Mouse (Mus musculus) gastrocnemius, postnatal 4 days (tissue): ENCODE results near the gene Kif18b. TPM values are rescaled to one million over a fixed set of nuclear protein-coding genes. Genes with fewer than 3 reads are reported as not detected.

Source experiments
- DNase-seq, 2 experiments: peaks; one replicate each; pipeline ENCODE4 v3.0.0; 2021 to 2022; ENCODE audit warnings: low spot score in 2 of 2, mixed read lengths in 2 of 2
- total RNA-seq, 2 experiments: library from RNA; stranded (reverse); gene quantifications; 2 replicates each; pipeline ENCODE4 v1.2.3; 2021

Gene Kif18b
- total RNA-seq, 2 experiments from 2014 or later = 9.5 to 10.5 TPM

DNA sequence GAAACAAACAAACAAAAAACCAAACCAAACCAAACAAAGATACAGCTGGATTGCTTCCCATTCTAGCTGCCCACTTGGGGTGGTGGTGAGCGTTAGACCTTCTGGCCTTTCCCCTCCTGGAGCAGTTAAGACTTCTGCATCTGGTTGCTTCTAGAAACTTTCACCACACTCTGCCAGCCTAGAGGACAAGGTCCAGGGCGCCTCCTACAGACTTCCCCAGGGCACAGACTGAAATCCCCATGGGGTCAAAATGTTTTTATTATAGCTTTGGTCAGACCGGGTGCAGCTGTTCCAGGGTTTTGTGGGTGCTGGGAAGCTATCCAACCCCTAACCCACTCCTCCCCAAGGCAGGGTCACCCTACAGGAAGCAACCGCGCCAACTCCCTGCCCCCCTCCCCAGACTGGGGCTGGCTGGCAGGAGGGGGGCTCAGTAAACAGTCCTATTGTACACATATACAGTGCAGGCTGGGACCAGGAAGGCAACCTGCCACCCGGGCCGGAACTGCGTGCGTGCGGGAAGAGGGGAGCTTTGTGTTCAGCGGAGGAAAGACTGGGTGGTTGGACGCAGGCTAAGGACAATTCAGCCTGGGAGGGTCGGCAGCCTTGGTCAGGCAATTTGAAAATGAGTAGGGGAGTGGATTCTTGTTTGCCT lies 14.2 kb upstream of the Kif18b start:
- no peak for DNase-seq

DNA sequence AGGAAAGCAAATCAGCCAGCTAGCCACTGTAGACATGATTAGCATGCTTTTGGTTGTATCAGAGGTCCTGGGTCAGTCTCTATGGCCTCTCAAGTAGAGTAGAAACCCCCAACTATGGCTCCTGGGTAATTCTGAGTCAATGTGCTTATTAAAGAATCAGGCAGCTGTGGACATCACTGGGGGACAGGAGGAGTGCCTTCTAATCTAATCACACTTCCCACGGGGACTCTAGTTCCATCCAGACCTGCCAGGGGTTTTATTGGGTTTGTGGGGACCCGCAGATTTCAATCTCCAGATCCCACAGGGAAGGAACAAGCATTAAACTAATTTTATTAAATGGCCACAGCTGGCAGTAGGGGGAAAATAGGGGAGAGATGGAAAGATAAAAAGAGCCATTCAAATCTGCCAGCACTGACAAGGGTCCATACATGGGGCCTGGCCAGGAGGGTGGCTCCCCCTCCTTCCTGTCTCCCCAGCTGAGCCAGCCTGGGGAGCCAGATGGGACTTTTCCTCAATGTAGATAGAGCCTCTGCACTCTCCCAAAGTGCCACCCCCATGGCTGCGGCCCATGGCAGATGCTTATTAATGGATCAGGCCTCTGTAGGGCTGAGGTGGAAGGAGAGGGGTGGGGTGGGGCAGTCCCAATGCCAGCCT lies 12.7 kb upstream of the Kif18b start:
- DNase-seq = no peak

DNA sequence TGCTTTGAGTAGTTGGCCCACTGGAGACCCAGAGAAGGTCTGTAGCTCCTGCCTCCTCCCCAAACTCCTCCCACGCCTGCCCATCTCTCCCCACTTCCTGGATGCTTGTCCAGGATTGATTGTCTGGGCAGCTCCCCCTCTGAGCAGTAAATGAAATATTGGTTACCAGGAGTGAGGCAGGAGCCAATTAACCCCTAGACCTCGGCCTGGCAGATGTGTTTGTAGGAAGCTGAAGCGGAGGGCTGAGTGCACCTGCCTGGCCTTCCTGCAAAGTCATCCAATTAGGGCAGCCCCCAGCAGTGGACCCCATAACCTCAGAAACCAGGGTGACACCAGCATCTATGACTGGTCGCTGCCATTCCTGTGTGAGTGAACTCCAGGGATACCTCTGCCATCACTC lies 11.3 kb upstream of the Kif18b start:
- no peak for DNase-seq

DNA sequence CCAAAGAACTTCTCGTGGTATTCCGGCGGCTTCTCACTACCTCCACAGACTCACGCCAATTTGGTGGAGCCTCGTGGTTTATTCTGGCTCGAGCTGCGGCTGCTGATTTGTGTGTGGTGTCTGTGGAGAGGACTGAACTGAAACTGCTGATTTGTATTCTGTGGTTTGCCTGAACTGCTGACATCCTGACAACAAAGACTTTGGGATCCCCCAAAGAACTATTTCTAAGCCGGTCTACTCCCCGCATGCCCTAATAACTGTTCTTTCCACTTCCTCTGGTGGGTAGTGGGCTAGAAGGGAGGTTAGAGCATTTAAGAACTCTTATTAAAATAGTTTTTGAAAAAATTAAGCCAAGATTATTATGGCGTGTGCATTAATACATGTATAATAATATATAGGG lies 5.7 kb upstream of the Kif18b start:
- DNase-seq = no peak

GRCm38 (mm10) chr11:102925351-102925717 lies 410 bp upstream of the Kif18b start:
- DNase-seq = peak in 1 of 2 experiments; percentile 52

DNA sequence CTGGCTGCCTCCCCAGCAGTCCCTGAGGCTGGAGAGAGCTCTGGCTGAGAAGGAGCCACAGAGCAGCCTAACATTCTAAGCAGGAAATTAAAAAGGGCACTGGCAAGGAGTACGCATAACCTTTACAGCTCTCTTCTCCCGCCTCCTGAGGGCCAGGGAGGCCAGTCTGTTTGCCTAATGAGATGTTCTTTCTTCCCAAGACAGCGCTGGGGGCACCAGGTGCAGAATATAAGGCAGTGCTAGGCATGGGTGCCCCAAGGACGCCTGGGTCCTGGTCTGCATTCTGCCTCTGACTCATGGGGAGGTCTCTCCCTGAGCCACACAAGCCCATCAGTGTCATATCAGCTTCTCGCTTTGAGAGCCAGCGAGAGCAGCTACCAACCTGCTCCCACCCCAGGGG lies 3.4 kb downstream of the Kif18b start:
- DNase-seq = no peak

- no peak for DNase-seq
Measured at GRCm38 (mm10) chr11:102918077-102918476, 6.8 kb downstream of the Kif18b start.

- no peak for DNase-seq
Measured at GRCm38 (mm10) chr11:102915380-102915779, 9.5 kb downstream of the Kif18b start.

DNA sequence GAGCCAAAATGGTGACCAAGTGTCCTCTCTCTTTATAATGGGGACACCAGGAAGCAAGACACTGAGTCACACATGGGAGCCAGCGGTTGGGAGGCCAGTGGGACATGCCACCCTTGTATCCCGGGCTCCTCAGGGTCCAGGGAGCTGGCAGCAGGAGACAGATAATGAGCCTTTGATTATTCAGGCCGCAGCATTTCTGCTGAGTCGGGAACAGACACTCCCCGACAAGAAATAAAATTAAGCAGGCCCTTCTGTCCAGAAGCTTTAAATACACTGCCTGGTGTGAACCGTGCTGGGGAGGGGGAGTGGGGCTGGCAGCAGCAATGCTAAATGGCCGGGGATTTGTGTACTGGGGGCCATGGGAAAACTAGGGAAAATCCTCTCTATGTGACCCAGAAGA lies 13.5 kb downstream of the Kif18b start:
- DNase-seq = no peak

DNA sequence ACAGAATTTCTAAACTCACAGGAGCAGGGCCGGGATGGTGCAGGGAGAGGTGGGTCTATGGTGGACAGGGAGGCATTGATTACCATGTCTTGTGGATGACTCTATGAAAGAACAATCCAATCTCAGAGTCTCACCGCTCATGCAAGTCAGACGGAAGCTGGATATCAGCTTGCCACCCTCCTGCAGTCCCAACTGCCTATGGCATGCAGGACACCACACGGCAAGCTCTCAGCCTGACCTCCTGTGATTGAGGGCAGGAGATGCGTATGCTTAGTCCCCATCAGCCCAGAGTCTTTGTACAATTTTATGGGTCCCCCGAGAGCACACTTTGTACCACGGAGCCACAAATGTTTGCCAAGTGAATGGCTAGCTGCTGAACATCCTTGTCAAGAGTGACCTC lies 21.3 kb downstream of the Kif18b start:
- no peak for DNase-seq

DNA sequence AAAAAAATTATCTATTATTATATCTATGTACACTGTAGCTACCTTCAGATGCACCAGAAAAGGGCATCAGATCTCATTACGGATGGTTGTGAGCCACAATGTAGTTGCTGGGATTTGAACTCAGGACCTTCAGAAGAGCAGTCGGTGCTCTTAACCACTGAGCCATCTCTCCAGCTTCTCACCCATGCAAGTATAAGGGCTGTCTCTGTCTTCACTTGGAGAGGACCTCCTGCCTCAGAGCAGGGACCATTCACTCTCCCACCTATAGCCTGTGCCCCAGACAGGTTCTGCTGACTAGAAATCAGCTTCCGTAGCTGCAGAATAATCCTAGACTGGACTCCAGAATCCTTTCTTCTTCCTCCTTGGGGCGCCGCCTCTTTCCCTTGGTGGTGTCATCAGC lies 22.8 kb downstream of the Kif18b start:
- DNase-seq = no peak

- no peak for DNase-seq
Measured at GRCm38 (mm10) chr11:102901199-102901598, 23.7 kb downstream of the Kif18b start.

DNA sequence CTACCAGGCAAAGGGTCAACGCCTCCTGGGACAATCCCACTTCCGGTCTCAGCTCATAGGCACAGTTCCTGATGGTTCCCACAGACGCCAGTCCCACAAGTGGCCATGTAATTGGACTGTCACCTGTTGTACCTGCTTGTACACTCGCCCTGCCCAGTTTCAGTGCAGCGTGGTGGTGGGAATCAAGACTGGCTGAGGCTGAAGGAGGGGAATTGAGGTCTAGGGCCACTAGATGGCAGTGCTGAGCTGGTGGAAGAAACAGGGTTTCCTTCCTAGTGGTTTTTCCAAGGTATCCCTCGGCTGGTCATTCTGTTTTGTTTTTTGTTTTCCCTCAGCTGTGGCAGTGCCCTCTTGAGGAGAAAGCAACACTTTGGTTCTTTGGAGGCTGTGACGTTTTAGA lies 24.2 kb downstream of the Kif18b start, which contains the start of gene Gfap:
Gene Gfap, minus strand, starts transcription at position 150 of the 400 bp plus-strand sequence.
- DNase-seq = peak; percentile 72 to 82

GRCm38 (mm10) chr11:102898408-102898807 lies 26.5 kb downstream of the Kif18b start:
- no peak for DNase-seq

DNA sequence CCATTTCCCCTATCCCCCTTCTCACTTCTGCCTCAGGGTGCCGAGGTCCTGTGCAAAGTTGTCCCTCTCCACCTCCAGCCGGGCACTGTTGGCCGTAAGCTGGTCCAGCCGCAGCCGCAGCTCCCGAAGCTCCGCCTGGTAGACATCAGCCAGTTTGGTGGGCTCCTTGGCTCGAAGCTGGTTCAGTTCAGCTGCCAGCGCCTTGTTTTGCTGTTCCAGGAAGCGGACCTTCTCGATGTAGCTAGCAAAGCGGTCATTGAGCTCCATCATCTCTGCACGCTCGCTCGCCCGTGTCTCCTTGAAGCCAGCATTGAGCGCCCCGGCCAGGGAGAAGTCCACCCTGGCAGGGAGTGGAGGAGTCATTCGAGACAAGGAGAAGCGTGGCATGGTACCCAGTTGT lies 28.3 kb downstream of the Kif18b start:
- DNase-seq = no peak

- no peak for DNase-seq
Measured at GRCm38 (mm10) chr11:102895779-102896178, 29.1 kb downstream of the Kif18b start.

DNA sequence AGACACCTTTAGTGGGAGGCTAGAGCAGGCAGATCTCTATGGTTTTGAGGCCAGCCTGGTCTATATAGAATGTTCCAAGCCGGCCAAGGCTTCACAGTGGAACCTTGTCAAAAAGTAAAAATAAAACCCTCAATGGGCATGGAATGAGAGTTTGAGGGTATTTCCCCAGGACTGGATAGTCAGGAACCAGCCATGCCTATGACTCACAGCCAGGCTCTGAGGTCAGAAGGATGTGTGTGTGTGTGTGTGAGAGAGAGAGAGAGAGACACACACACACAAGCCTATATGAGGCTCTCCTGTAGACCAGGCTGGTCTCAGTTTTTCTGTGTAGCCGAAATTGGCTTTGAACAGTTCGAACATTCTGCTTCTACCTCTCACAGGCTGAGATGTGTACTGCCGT lies 30.2 kb downstream of the Kif18b start:
- no peak for DNase-seq

DNA sequence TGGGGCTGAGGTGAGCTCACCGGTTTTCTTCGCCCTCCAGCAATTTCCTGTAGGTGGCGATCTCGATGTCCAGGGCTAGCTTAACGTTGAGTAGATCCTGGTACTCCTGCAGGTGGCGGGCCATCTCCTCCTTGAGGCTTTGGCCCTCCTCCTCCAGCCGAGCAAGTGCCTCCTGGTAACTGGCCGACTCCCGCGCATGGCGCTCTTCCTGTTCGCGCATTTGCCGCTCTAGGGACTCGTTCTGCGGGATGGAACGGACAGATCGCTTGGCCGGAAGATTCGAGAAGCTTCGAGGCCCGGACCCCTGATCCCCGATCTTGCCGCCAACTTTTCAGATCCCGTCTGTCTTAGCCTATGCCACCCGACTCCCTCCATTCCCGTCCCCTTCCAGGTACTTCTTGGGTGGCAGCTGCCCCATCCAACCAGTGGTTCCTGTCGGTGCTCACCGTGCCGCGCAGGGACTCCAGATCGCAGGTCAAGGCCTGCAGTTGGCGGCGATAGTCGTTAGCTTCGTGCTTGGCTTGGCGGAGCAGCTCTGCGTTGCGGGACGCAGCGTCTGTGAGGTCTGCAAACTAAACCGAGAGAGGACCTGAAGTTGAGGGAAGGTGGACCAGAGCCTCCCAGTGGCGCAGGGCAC lies 31.8 kb downstream of the Kif18b start:
- DNase-seq = peak in 1 of 2 experiments; percentile 67

DNA sequence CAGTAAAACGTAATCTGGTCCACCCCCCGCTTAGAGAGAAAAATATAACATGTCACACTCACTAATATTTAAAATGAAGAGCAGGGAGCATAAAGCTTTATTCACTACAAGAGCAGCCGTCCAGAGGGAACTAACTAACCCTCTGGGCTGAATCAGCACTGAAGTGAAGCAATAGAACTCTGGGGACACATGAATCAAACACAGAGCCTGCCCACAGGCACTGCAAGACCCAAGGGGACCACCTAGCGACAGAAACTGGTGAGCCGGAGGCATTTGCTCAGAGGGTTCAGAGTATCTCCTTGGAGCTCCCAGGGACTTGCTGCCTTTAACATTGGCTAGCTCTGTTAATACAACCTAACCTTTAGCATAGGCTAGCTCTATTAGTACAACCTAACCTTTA lies 34.8 kb downstream of the Kif18b start:
- DNase-seq = no peak

DNA sequence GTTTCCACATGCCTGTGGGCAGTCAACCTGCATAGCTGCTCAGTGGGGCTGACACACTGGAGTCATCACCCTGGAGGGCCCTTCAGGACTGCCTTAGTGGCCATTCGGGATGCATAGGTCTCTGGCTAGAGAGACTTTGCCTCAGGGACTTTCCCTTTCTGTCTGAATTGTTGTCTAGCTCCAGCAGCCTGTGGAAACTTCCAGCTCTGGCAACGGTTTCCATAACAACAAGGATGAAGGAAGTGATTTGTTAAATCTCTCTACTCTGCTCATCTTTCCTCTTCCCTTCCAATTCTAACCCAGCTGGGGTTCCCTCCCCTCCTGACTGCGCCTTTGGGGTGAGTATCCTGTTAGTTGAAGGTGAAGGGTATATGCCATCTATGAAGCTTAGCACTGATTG lies 36.8 kb downstream of the Kif18b start:
- DNase-seq = no peak

DNA sequence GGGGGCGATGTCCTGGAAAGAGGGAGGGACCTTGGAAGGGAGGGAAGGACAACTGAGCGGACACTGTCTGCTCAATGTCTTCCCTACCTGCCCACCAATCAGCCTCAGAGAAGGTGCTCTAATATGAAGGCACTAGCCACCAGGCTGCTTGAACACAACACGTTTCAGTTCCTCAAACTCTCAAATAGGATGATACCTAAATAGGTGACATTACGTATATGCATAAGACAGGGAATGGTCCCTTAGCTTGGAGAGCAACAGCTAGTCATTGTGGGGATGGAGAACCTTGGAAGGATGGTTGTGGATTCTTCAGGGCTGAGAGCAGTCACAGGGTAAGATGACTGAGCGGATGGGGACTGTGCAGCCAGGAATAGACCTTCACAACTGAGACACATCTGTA lies 37.5 kb downstream of the Kif18b start:
- DNase-seq = no peak

DNA sequence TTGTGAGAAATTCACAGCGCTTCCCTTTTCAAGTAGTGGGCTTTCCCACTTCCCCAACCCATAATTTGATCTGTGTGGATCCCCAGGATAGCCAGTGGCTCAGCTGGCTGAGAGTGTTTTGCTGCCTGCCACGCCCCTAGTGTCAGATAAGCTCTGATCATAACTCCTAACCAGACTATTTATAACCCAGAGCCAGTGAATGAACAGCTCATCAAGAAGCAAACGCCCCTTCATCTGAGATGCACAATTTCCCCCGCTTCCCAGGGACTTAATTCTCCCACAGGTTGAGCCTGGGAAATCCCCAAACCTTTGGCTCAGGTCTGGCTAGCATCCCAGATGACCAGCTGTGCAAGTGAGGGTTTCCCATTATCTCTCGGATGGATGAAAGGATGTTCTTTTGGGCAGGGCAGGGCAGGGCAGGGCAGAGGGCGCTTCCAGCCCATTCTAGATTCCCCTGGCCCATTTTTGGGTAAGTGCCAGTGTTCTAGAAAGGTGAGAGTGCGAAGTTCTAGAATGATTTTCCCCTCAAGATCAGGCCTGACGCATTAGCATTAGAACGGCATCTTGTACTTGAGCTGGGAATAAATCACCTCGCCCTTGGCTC lies 40.2 kb downstream of the Kif18b start, which contains the start of gene Fam187a:
Gene Fam187a, plus strand, starts transcription at position 554 of the 604 bp plus-strand sequence.
- no peak for DNase-seq
